Mouse (Mus musculus) embryonic facial prominence, embryonic 11.5 days (tissue): ENCODE measurements at regions not wholly inside any gene's neighbourhood (a gene's known extent, or its start where the extent isn't known, plus 50 kb on each side); places are given as distances from the start of the nearest gene placed in this dataset.

Experiments used
- ATAC-seq: fragments of 200-750 bp; cut with Nextera tagmentation; replicated peaks from 2 replicates; pipeline ENCODE4 v1.8.0; 2017; ENCODE audit warnings: low read depth; ENCODE audit not compliant: insufficient number of reproducible peaks, low FRiP score, low TSS enrichment
- DNase-seq: peaks from one replicate; pipeline ENCODE4 v3.0.0-alpha.2; 2015; ENCODE audit warnings: low spot score
- H3K27ac ChIP-seq: fragments of 300-500 bp; sonication (generic); replicated peaks from 2 replicates; pipeline ENCODE4 v1.5.1; 2014; ENCODE audit warnings: mild to moderate bottlenecking, low read depth, low read length, control low read depth
- H3K27me3 ChIP-seq: fragments of 300-500 bp; sonication (generic); 2 replicates; pipeline ENCODE4 v1.6.1; 2014; ENCODE audit warnings: mild to moderate bottlenecking, low read length, moderate library complexity, mixed read lengths; ENCODE audit not compliant: control insufficient read depth, insufficient read depth
- H3K36me3 ChIP-seq: fragments of 300-500 bp; sonication (generic); replicated peaks from 2 replicates; pipeline ENCODE4 v1.6.1; 2014; ENCODE audit warnings: low read depth, mild to moderate bottlenecking, low read length, moderate library complexity, mixed read lengths; ENCODE audit not compliant: control insufficient read depth, insufficient read depth
- H3K4me1 ChIP-seq: fragments of 300-500 bp; sonication (generic); 2 replicates; pipeline ENCODE4 v1.6.1; 2014; ENCODE audit warnings: low read length, mixed read lengths; ENCODE audit not compliant: control insufficient read depth, insufficient read depth
- H3K4me2 ChIP-seq: fragments of 300-500 bp; sonication (generic); 2 replicates; pipeline ENCODE4 v1.6.1; 2014; ENCODE audit warnings: low read depth, mild to moderate bottlenecking, control low read depth, low read length, moderate library complexity
- H3K4me3 ChIP-seq: fragments of 300-500 bp; sonication (generic); 2 replicates; pipeline ENCODE4 v1.5.1; 2014; ENCODE audit warnings: low read depth, low read length, control low read depth
- H3K9ac ChIP-seq: fragments of 300-500 bp; sonication (generic); replicated peaks from 2 replicates; pipeline ENCODE4 v1.6.1; 2014; ENCODE audit warnings: mild to moderate bottlenecking, control low read depth, low read length
- H3K9me3 ChIP-seq: fragments of 300-500 bp; sonication (generic); replicated peaks from 2 replicates; pipeline ENCODE4 v1.6.1; 2016; ENCODE audit warnings: mild to moderate bottlenecking, low read length, inconsistent platforms, mixed read lengths; ENCODE audit not compliant: control insufficient read depth
- WGBS: fragments of 180-500 bp; shearing (Covaris S2); extraction: QIAGEN DNeasy Blood & Tissue Kit; methylation state at CpG from one replicate; pipeline ENCODE4 v1.1.7; 2014; 5-methylcytosine and 5-hydroxymethylcytosine counted together

GRCm38 (mm10) chr17:61606729-61607481, 1274.2 kb downstream of the Efna5 start:
- H3K27ac ChIP-seq, result no peak overlapping the region
- no peak overlapping the region for H3K4me2 ChIP-seq
- no peaks in the 10 kb centered on the region for H3K36me3 ChIP-seq
- H3K9me3 ChIP-seq, result no peaks in the 10 kb centered on the region
- DNase-seq (no peak), ATAC-seq (no peak)
- H3K4me1 ChIP-seq, result no peaks in the 10 kb centered on the region
- 80% methylated on average over 14 of the region's 14 CpGs for WGBS
- H3K27me3 ChIP-seq, result no peaks in the 10 kb centered on the region
- H3K4me3 ChIP-seq, result no peak overlapping the region
- H3K9ac ChIP-seq, result no peak overlapping the region

- H3K9ac ChIP-seq, result no peak overlapping the region
- WGBS, result 86% methylated on average over 5 of the region's 5 CpGs
- DNase-seq, result no peak
Observed at GRCm38 (mm10) chr17:61604246-61604645, 1276.9 kb downstream of the Efna5 start.

GRCm38 (mm10) chr17:61589255-61589654, 1291.9 kb downstream of the Efna5 start:
- H3K9me3 ChIP-seq, result no peaks in the 10 kb centered on the region
- H3K9ac ChIP-seq, result no peak overlapping the region
- WGBS, result 65% methylated on average over 2 of the region's 2 CpGs
- no peaks in the 10 kb centered on the region for H3K27me3 ChIP-seq
- DNase-seq (no peak), ATAC-seq (no peak)
- H3K27ac ChIP-seq, result no peak overlapping the region
- H3K4me1 ChIP-seq, result no peaks in the 10 kb centered on the region
- H3K4me2 ChIP-seq, result no peak overlapping the region
- H3K36me3 ChIP-seq, result no peaks in the 10 kb centered on the region
- no peak overlapping the region for H3K4me3 ChIP-seq

More at GRCm38 (mm10) chr17:61604246-61604645, 1276.9 kb downstream of the Efna5 start:
- H3K36me3 ChIP-seq, result no peaks in the 10 kb centered on the region
- H3K4me3 ChIP-seq, result no peak overlapping the region
- no peak overlapping the region for H3K27ac ChIP-seq
- H3K27me3 ChIP-seq, result no peaks in the 10 kb centered on the region
- H3K4me1 ChIP-seq, result no peaks in the 10 kb centered on the region
- H3K4me2 ChIP-seq, result no peak overlapping the region
- no peak for ATAC-seq
- no peaks in the 10 kb centered on the region for H3K9me3 ChIP-seq

- DNase-seq (no peak), ATAC-seq (no peak)
- Histone ChIP-seq H3K4me2 (no peak overlapping the region), H3K4me1 (no peaks in the 10 kb centered on the region), H3K9ac (no peak overlapping the region), H3K9me3 (no peaks in the 10 kb centered on the region), H3K27ac (no peak overlapping the region), H3K36me3 (no peaks in the 10 kb centered on the region), H3K27me3 (no peaks in the 10 kb centered on the region), H3K4me3 (no peak overlapping the region)
- WGBS, result 91% methylated on average over 3 of the region's 3 CpGs
Observed at GRCm38 (mm10) chr17:61578895-61579294, 1302.2 kb downstream of the Efna5 start.

- WGBS, result 55% methylated on average over 3 of the region's 3 CpGs
- DNase-seq (peak; percentile 8), ATAC-seq (no peak)
- no peak overlapping the region for H3K27ac ChIP-seq
- no peak overlapping the region for H3K4me2 ChIP-seq
- H3K9ac ChIP-seq, result no peak overlapping the region
- no peaks in the 10 kb centered on the region for H3K9me3 ChIP-seq
- no peaks in the 10 kb centered on the region for H3K4me1 ChIP-seq
- no peak overlapping the region for H3K4me3 ChIP-seq
- H3K27me3 ChIP-seq, result no peaks in the 10 kb centered on the region
- no peaks in the 10 kb centered on the region for H3K36me3 ChIP-seq
Observed at GRCm38 (mm10) chr17:61570933-61571332, 1310.2 kb downstream of the Efna5 start.
